Mouse (Mus musculus): Measurements from ENCODE around the gene Gm20388. TPM values are rescaled to one million over a fixed set of nuclear protein-coding genes. Genes with fewer than 3 reads are reported as not detected.
A peak's percentile ranks its signal among the peaks of the same experiment; 100 is the strongest.

Gm20388 gene
- total and polyA plus RNA-seq, 2 experiments from 2014 or later, result 17.3 TPM; not detected in 1

- 56% methylated on average over 2 of the region's 2 CpGs for WGBS
- no peak for ATAC-seq (ENCODE audit: insufficient read depth, low read depth)
- TF ChIP-seq EP300 (IDR thresholded peaks at IDR 0.05; ENCODE audit: low read depth) (no peak), CTCF (IDR thresholded peaks at IDR 0.05; ENCODE audit: low read depth) (no peak)
- Histone ChIP-seq H3K4me2 (ENCODE audit: low read depth, low read length) (no peak overlapping the region), H3K9me3 (replicated peaks; ENCODE audit: control insufficient read depth, low read length) (no peaks in the 10 kb centered on the region), H3K9ac (replicated peaks; ENCODE audit: low read depth, low read length) (no peak overlapping the region), H3K27ac (ENCODE audit: low read depth) (peak overlapping the region; percentile 25; the same call in 1 of the 2 replicates), H3K4me1 (ENCODE audit: control insufficient read depth, insufficient read depth) (peaks cover 46% of the 10 kb centered on the region), H3K27me3 (ENCODE audit: control insufficient read depth, insufficient read depth, low read length) (no peaks in the 10 kb centered on the region), H3K36me3 (replicated peaks; ENCODE audit: control insufficient read depth, insufficient read depth, low read length) (no peaks in the 10 kb centered on the region), H3K4me3 (ENCODE audit: low read depth, low read length) (no peak overlapping the region)
- no peak for DNase-seq (ENCODE audit: low spot score)
Measured at GRCm38 (mm10) chr8:122932561-122932959, 3021.9 kb downstream of the Gm20388 start.

GRCm38 (mm10) chr8:122933973-122934372, 3023.3 kb downstream of the Gm20388 start:
- Histone ChIP-seq H3K4me3 (ENCODE audit: low read depth, low read length) (no peak overlapping the region), H3K4me2 (ENCODE audit: low read depth, low read length) (no peak overlapping the region), H3K27ac (ENCODE audit: low read depth) (no peak overlapping the region), H3K4me1 (ENCODE audit: control insufficient read depth, insufficient read depth) (peaks cover 54% of the 10 kb centered on the region), H3K27me3 (ENCODE audit: control insufficient read depth, insufficient read depth, low read length) (no peaks in the 10 kb centered on the region), H3K9me3 (replicated peaks; ENCODE audit: control insufficient read depth, low read length) (no peaks in the 10 kb centered on the region), H3K36me3 (replicated peaks; ENCODE audit: control insufficient read depth, insufficient read depth, low read length) (no peaks in the 10 kb centered on the region), H3K9ac (replicated peaks; ENCODE audit: low read depth, low read length) (no peak overlapping the region)
- TF ChIP-seq CTCF (IDR thresholded peaks at IDR 0.05; ENCODE audit: low read depth) (no peak), EP300 (IDR thresholded peaks at IDR 0.05; ENCODE audit: low read depth) (no peak)
- ATAC-seq (ENCODE audit: insufficient read depth, low read depth) (no peak), DNase-seq (ENCODE audit: low spot score) (no peak)

GRCm38 (mm10) chr8:122935118-122935517, 3024.5 kb downstream of the Gm20388 start:
- no peak for DNase-seq (ENCODE audit: low spot score)
- Histone ChIP-seq H3K9me3 (replicated peaks; ENCODE audit: control insufficient read depth, low read length) (no peaks in the 10 kb centered on the region), H3K4me3 (ENCODE audit: low read depth, low read length) (no peak overlapping the region), H3K9ac (replicated peaks; ENCODE audit: low read depth, low read length) (no peak overlapping the region), H3K36me3 (replicated peaks; ENCODE audit: control insufficient read depth, insufficient read depth, low read length) (no peaks in the 10 kb centered on the region), H3K4me2 (ENCODE audit: low read depth, low read length) (no peak overlapping the region), H3K27me3 (ENCODE audit: control insufficient read depth, insufficient read depth, low read length) (no peaks in the 10 kb centered on the region), H3K4me1 (ENCODE audit: control insufficient read depth, insufficient read depth) (peaks cover 57% of the 10 kb centered on the region), H3K27ac (ENCODE audit: low read depth) (no peak overlapping the region)
- TF ChIP-seq CTCF (IDR thresholded peaks at IDR 0.05; ENCODE audit: low read depth) (no peak), EP300 (IDR thresholded peaks at IDR 0.05; ENCODE audit: low read depth) (no peak)
- no peak for ATAC-seq (ENCODE audit: insufficient read depth, low read depth)
- 89% methylated on average over 1 of the region's 1 CpGs for WGBS

- TF ChIP-seq EP300 (IDR thresholded peaks at IDR 0.05; ENCODE audit: low read depth) (no peak), CTCF (IDR thresholded peaks at IDR 0.05; ENCODE audit: low read depth) (no peak)
- 67% methylated on average over 3 of the region's 3 CpGs for WGBS
- Histone ChIP-seq H3K4me3 (ENCODE audit: low read depth, low read length) (no peak overlapping the region), H3K4me1 (ENCODE audit: control insufficient read depth, insufficient read depth) (peaks cover 51% of the 10 kb centered on the region), H3K9me3 (replicated peaks; ENCODE audit: control insufficient read depth, low read length) (no peaks in the 10 kb centered on the region), H3K36me3 (replicated peaks; ENCODE audit: control insufficient read depth, insufficient read depth, low read length) (no peaks in the 10 kb centered on the region), H3K4me2 (ENCODE audit: low read depth, low read length) (no peak overlapping the region), H3K27ac (ENCODE audit: low read depth) (no peak overlapping the region), H3K27me3 (ENCODE audit: control insufficient read depth, insufficient read depth, low read length) (no peaks in the 10 kb centered on the region), H3K9ac (replicated peaks; ENCODE audit: low read depth, low read length) (no peak overlapping the region)
- ATAC-seq (ENCODE audit: insufficient read depth, low read depth) (no peak), DNase-seq (ENCODE audit: low spot score) (no peak)
Measured at GRCm38 (mm10) chr8:122935912-122936311, 3025.3 kb downstream of the Gm20388 start.

GRCm38 (mm10) chr8:122937545-122938053, 3027.0 kb downstream of the Gm20388 start:
- Histone ChIP-seq H3K4me1 (ENCODE audit: control insufficient read depth, insufficient read depth) (peaks cover 39% of the 10 kb centered on the region), H3K4me2 (ENCODE audit: low read depth, low read length) (no peak overlapping the region), H3K4me3 (ENCODE audit: low read depth, low read length) (no peak overlapping the region), H3K36me3 (replicated peaks; ENCODE audit: control insufficient read depth, insufficient read depth, low read length) (no peaks in the 10 kb centered on the region), H3K9me3 (replicated peaks; ENCODE audit: control insufficient read depth, low read length) (no peaks in the 10 kb centered on the region), H3K9ac (replicated peaks; ENCODE audit: low read depth, low read length) (no peak overlapping the region), H3K27me3 (ENCODE audit: control insufficient read depth, insufficient read depth, low read length) (no peaks in the 10 kb centered on the region), H3K27ac (ENCODE audit: low read depth) (peak overlapping the region; percentile 40; the same call in 1 of the 2 replicates)
- DNase-seq (ENCODE audit: low spot score) (no peak), ATAC-seq (ENCODE audit: insufficient read depth, low read depth) (no peak)
- 62% methylated on average over 2 of the region's 2 CpGs for WGBS
- TF ChIP-seq CTCF (IDR thresholded peaks at IDR 0.05; ENCODE audit: low read depth) (no peak), EP300 (IDR thresholded peaks at IDR 0.05; ENCODE audit: low read depth) (no peak)

- 59% methylated on average over 3 of the region's 3 CpGs for WGBS
- Histone ChIP-seq H3K9ac (replicated peaks; ENCODE audit: low read depth, low read length) (no peak overlapping the region), H3K27ac (ENCODE audit: low read depth) (peak overlapping the region; percentile 40; the same call in 1 of the 2 replicates), H3K4me3 (ENCODE audit: low read depth, low read length) (no peak overlapping the region), H3K9me3 (replicated peaks; ENCODE audit: control insufficient read depth, low read length) (no peaks in the 10 kb centered on the region), H3K4me1 (ENCODE audit: control insufficient read depth, insufficient read depth) (peaks cover 38% of the 10 kb centered on the region), H3K36me3 (replicated peaks; ENCODE audit: control insufficient read depth, insufficient read depth, low read length) (no peaks in the 10 kb centered on the region), H3K4me2 (ENCODE audit: low read depth, low read length) (no peak overlapping the region), H3K27me3 (ENCODE audit: control insufficient read depth, insufficient read depth, low read length) (no peaks in the 10 kb centered on the region)
- DNase-seq (ENCODE audit: low spot score), result no peak
- TF ChIP-seq EP300 (IDR thresholded peaks at IDR 0.05; ENCODE audit: low read depth) (no peak), CTCF (IDR thresholded peaks at IDR 0.05; ENCODE audit: low read depth) (no peak)
- ATAC-seq (ENCODE audit: insufficient read depth, low read depth), result no peak
Measured at GRCm38 (mm10) chr8:122938170-122938569, 3027.5 kb downstream of the Gm20388 start.
